Mouse (Mus musculus) embryo, embryonic 11 days (tissue): Measurements from ENCODE around the gene Zmat1.
A peak's percentile ranks its signal among the peaks of the same experiment; 100 is the strongest.
"Not testable (repeated sequence)": the region's sequence is repeated elsewhere in the genome, so short reads cannot be mapped to it uniquely, and the experiment has no call there.

Source experiments
- DNase-seq: peaks from one replicate; pipeline ENCODE4 v3.0.0-alpha.2; 2015

Gene Zmat1

DNA sequence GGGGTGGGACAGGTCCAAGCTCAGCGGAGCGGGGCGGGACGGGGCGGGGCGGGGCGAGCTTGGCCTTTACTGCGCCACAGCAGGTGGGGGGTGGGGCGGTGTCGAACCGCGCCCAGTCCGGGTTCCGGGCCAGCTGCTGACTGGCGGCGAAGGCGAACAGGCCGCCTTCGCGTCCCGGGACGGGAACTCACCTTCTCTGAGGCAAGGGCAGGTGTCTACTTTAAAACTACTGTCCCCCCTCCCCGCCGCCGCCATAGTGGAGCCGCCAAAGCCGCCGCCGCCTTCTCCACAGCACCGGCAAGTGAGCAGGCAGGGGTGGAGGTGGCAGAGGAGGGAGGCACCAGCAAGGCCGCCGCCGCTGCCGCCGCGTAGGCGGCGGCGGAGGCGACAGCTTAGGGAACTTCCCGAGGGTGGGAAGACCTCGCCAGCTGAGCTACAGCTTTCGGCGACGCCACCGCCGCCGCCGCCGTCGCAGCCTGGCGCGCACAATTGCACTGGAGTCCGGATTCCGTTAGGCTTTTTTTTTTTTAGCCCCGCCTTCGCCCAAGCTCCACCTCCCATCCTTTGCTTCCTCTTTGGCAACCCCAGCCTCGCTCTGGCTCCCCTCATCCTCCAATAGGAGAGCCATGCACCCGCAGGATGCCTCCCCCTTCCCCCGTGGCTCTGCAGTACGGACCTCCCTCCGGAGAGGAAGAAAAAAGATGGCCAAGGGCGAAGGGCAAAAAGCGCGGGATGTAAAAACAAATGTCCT, at the start of gene Zmat1:
Zmat1 (minus strand) TSS at position 490 of the 751 bp plus-strand sequence.
- peak; percentile 90 for DNase-seq

DNA sequence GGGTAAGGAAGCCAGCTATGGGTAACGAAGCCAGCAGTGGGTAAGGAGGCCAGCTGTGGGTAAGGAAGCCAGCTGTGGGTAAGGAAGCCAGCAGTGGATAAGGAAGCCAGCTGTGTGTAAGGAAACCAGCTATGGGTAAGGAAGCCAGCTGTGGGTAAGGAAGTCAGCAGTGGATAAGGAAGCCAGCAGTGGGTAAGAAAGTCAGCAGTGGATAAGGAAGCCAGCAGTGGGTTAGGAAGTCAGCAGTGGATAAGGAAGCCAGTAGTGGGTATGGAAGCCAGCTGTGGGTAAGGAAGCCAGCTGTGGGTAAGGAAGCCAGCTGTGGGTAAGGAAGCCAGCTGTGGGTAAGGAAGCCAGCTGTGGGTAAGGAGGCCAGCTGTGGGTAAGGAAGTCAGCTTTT, 44.9 kb upstream of the Zmat1 start:
- DNase-seq = not testable (repeated sequence)

DNA sequence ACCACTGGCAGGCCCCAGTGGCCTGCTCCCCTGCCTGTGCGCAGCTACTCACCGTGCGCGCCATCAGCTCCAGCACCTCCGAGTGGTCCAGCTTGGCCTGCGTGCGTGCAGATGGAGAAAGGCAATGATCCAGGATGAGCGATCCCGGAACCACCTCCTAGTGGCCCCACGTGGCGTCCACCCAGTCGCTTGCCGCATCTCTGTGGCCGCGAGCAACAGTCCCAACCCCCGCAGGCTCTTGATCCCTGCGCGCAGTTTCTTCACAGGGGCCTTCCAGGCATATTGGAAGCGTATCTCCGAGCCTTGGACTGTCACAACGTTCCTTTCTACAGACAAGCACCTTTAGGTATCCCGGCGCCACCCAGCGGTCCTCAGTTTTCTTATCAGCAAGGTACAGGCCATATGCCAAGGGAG, 27.0 kb upstream of the Zmat1 start:
- DNase-seq = peak; percentile 42

DNA sequence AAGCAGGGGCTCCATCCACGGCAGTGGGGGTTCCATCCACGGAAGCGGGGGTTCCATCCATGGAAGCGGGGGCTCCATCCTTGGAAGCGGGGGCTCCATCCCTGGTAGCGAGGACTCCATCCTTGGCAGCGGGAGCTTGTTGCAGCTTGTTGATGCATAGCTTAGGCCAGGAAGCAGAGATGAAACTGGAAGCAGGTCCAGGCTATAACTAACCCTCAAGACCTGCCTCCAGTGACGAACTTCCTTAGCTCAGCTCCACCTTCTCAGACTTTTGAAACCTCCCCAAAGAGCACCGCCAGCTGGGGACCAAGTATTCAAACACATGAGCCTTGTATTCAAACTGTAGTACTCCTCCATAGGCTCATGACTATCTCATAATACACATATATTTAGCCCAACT, 16.1 kb upstream of the Zmat1 start:
- no peak for DNase-seq

DNA sequence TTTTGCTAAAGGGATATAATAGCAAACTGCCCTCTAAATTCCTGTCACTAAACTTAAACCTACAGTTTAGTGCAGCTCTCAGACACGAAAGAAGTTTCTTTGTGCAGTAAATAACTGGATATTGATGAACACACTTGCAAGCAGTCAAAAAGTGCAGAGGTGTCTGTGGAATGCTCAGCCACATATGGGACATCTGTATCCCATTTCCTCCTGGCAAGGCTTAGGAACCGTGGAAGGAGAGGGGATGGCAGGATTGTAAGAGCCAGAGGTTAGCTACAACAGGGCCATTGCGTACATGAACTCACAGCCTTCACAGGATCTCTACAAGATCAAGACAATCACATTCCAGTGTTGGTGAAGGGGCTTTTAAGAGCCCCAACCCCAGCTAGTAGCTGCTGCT, 2.4 kb upstream of the Zmat1 start:
- peak; percentile 37 for DNase-seq

DNA sequence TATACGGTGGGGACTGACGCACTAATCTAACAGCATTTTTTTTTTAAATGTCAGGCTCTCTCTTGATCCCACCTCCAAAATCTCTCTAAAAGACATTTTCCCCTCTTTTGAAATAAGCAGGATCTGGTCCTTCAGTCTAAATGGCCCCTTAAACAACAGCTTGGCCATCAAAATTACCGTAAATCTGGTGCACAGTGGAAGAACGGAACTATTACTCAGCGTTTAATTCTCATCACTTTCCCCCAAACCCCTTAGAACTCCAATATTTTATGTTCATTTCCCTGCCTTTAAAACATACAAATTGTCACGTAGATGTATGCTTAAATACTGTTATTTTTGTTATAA, 434 bp upstream of the Zmat1 start:
- no peak for DNase-seq

DNA sequence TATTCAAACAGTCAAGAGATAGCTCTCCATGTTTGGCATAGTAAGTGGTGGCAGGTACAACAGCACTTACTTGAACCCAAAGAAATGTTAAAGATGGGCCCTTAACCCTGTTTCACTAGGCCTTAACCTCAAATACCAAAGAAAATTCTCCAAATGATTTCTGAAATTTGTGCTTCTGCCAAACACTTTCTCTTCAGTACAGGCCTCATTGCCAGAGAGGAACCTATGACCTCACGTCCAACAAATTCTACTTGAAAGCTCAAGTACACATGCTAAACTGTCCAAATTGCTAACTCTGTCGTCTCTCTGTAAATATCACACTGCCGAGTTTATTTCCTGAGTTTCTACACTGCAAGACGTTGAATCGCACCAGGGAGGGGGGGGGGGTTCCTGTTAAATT, 988 bp downstream of the Zmat1 start:
- DNase-seq = peak; percentile 2

DNA sequence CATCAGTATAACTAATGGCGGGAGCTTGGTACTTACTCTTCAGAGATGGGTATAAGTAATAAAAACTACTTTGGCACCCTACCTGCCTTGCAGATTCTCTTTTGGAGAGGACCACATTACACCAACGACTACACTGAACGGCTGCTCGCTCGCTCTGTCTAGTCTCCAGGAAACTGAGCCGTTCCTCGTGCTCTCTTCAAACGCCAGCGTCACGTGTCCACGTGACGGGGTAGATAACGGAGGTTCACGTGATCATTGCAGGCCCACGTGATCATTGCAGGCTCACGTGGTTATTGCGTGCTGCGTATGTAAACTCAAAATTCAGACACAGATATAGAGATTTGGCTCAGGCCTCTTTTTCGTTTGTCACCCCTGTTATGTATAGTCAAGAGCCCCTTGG, 44.5 kb downstream of the Zmat1 start, which contains the start of gene Nxf2:
Nxf2 (minus strand) TSS at position 209 of the 400 bp plus-strand sequence.
- DNase-seq = no peak

DNA sequence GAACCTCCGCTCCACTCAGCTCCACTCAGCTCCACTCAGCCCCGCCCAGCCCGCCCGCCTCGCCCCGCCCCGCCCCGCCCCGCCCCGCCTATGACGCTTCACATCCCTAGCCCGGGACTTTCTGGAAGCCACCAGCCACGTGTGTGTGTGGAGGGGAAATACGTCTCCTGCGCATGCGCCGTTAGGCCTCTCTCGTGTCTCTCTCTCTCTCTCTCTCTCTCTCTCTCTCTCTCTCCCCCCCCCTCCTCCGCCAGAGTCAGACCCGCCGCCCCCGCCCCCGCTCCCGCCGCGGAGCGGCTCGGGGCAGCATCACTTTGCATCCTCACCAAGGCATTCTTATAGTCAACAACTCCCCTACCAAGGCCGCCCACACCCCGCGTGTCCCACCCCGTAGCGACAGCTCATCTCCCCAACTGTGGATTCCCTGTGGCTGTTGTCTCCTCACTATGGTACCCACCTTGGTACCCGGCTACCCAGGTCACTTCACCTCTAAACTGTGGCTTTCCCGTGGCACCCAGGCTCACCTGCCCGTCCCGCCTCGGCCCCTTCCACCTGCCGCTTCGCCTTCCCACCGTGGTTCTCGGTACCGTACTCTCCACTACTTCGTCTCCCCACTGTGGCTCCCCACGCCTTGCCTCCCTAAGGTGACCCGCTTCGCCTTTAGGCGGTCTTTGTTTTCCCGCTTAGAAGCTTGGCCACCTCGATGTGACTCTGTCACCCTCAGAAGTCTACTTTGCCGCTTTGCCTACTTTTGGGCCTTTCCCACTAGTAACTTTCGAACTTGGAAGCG, 45.5 kb downstream of the Zmat1 start:
- peak; percentile 81 for DNase-seq

DNA sequence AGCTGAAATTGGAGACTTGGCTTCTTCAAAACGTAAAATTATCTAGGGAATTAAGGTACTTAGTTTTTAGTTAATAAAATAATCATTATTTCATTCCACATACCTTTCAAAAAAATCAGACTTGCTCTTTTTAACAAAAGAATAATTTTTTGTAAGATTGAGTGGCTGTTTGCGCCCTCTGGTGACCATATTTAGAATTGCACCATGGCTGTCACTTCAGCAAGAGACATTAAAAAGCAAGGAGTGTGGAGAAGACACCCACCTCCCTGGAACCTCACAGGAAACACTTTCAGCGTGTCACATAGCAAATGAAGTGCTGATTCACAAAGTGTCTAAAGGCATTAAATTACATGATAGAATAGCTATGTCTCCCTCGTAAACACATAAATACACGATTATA, 78.6 kb downstream of the Zmat1 start:
- peak; percentile 32 for DNase-seq

DNA sequence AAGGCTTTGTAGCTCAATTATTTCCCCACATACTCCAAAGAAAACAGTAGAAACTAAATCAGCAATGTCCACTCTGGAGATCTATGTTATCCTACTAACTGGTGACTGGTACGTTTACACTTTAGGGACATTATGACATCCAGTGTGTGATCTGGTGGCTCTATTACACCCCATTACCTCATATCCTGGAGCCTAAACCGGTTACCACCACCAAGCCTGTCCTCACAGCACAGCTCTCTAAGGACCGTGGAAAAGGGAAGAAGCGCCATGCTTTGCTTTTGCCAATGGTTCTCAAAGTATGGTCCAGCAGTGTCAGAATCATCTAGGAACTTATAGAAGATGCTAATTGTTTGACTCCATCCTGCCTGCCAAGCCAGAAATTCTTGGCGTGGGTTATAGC, 79.1 kb downstream of the Zmat1 start:
- DNase-seq = no peak

DNA sequence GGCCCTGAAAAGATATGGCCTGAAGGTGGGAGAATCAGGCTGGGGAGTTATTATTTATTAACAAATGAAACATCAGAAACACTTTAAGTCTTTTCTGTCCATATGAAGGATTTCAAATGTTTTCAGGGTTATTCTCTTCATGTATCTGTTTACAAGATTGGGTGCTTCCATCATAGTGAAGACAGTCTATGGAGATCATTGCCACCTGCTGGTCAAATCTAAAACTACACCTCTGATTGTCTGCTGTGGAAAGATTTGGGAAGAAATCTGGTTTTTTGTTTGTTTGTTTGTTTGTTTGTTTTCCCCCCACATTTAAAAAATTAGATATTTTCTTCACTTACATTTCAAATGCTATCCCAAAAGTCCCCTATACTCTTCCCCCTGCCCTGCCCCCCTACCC, 84.0 kb downstream of the Zmat1 start:
- peak; percentile 46 for DNase-seq

DNA sequence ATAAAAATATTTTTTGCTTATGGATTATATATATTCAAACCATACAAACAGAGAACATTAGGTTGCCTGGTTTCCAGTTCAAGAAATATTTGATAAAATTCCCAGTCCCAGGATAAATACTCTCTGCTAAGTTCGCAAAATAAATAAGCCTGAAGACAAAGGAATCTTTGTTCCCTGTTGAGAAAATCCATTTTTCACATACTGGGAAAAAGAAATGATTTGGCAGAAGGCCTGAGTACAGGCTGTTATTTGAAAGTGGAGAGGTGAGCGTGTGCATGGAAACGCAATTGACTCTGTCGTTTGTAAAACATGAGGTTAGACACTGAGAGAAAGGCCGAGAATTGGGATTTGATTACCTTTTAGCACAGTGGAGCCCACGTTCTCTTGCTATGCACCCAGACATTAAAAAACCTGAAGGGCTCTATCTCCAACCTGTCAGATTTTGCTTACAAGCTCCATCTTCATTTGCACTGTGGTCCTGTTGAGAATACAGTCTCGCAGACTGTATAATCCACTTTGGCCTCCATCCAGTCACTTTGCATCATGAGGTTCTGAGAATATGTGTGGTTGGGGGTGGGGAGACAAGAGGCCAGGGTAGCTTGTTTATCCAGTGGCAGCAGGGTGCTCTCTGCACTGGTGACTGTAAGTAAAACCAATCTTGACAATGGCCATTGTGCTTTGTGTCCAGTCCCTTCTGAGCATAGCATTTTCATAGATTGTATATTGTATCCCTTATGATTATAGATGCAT, 85.2 kb downstream of the Zmat1 start:
- DNase-seq = peak; percentile 1
